Mouse (Mus musculus) naive thymus-derived CD4-positive, alpha-beta T cell, adult 2 months (primary cell): ENCODE data around the gene St6galnac3.

Experiments used
- DNase-seq: peaks from one replicate; pipeline ENCODE4 v3.0.0-alpha.2; 2011; ENCODE audit warnings: low read depth

St6galnac3 gene

DNA sequence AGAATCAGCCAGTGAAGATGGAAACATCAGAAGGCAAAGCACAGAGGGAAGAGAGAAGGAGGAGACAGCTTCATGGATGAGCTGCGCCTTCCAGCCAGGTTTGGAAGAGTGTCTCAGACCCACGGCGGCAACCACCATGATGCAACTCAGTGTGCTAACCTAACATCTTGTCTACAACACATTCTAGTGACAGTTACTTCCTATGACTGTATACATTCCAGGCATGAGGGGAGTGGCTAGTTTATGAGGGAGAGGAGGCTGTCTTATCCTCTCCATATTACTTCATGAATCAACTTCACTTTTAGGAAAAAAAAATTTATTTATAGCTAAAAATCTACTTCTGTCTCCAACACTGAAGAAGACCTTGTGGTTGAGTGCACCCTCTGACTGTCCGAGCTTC lies 264.8 kb downstream of the St6galnac3 start:
- no peak for DNase-seq

DNA sequence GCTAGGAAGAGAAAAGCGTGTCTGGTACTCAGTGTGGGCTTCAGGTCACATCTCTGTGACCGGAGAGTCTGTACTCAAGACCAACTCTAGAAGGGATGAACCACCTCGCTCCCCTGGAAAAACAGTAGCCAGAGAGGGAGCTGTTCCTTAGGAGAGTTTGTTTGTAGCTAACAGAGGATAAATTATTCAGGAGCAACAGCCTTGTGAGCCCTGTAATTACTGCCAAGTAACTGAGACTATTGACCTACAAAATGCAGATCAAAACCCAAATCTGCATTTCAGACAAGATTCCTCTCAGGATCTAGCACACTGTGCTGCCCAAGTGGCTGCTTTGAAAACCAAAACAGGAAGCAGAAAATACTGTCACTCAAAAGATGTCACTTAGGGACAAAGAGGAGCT lies 266.4 kb downstream of the St6galnac3 start:
- no peak for DNase-seq

DNA sequence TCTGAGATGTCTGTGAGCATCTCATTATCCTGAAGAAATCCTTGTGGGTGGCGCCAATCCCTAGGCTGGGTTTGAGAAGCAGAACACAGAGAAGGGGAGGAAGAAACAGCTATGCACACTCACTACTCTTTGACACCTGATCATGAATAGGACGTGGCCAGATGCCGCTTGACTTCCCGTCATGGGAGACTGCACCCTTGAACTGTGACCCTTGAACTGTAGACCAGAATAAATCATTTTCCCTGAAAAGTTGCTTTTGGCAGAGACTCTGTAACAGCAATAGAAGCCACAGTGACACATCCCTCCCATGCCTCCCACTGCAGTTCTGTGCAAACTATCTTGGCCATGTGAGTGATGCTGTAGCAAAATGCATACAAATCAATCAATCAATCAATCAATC lies 267.3 kb downstream of the St6galnac3 start:
- no peak for DNase-seq

DNA sequence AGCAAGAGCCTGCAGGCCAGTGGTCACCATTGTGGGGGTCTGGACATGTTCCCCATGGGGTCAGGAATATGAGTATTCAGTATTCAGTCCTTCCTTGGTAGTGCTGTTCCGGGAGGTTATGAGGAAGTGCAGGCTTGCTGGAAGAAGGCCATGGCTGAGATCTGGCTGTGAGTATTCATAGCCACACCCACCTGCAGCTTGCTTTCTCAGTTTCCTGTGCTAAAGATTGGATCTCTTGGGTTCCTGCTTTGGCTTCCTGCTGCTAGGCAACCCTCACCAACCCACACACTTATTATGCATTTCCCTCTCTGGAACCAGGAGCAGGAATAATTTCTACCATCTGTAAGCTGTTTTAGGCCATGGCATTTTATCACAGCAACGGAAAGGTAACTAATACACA lies 267.8 kb downstream of the St6galnac3 start:
- DNase-seq, result no peak

DNA sequence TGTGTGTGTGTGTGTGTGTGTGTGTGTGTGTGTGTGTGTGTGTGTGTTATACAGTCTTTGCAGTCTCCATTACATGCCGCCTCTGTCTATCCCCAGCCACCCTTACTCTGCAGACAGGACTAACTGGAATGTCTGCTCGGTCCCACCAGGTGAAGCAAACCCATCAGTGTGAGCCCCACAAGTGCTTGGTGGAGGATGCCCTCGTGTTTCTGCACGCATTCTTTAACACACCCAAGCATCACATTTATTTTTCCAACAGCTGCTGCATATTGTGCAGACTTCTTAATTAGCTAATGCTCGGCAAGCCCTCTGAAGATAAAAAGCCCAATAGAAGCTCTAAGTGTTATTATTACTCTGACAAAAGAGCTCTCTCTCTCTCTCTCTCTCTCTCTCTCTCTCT lies 268.7 kb downstream of the St6galnac3 start:
- no peak for DNase-seq

DNA sequence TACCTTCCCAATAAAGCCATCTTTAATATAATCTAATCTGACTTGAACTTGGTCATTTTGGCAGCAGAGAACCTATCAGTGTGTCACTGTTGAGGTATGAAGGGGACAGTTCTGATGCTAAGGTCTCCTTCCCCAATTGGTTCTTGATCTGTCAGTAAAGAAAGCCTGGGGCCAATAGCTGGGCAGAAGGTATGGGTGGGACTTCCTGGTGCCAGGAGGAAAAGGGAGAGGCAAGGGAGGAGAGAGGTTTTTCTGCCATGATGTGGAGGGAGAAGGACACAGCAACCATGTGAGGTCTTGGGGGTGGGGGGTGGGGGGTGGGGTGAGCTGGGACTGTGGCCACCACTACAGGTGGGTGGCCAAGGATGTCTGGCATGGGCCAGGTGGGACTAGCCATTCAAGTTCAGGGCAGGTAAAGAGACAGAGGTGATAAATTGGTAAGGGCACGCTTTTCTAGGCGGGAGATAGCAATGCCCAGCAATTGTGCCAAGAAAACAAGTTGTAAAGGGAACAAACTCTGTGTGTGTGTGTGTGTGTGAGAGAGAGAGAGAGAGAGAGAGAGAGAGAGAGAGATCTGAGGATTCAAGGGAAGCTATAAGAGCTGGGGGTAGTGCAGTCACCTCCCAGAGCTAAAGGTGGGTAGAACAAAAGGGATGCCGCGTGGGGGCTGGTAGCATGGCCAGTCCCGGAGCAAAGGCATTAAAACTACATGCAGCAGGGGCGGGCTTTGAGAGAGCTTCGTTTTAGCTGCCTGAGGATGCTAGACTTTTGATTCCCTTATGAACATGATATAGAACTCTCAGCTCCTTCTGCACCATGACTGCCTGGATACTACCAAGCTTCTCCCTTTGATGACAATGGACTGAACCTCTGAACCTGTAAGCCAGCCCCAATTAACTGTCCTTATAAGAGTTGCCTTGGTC lies 271.6 kb downstream of the St6galnac3 start:
- no peak for DNase-seq

DNA sequence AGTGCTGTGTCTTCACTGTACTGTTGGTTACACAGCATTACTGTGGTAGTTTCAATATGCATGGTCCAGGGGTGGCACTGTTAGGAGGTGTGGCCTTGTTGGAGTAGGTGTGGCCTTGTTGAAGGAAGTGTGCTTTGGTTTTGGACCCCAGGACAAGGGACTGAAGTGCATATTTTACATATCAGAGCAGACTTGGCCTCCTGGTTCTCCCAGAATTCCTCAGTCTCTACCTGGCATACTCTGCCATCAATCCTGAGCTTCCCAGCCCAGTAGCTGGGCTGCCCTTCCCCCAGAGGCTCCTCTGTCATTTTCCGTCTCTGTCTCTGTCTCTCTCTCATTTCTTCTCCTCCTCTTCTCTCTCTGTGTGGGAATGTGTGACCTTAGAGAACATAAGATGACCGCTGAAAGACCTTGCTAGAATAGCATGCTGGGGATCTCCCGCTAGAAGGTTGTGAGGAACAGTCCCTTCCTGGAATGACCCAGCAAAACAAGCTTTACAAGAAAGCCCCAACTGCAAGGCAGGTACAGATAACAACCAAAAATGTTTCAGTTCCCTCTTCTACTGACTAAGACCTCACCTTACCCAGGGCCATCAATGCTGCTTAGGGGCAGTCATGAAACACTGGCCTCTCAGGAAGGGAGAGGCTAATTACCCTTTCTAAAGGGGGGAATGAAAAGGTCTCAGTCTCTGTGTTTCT lies 272.5 kb downstream of the St6galnac3 start:
- DNase-seq, result no peak

DNA sequence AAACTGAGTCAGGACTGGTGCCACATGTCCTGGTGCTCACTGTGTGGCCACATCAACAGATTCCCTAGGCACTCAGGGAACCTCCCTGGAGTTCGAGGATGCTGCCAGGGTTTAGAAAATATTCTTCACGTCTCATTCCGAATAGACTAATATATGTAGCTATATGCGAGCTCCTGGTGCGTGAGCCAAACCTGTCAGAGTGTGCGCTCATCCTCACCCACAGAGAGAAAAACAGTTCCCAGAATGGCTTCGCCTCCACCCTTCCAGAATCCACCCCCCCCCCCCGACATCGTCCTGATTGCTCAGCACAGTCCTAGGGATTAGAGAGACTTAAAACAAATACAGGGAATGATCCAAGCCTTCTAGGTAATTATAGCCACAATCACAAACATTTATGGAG lies 283.6 kb downstream of the St6galnac3 start:
- DNase-seq, result no peak

DNA sequence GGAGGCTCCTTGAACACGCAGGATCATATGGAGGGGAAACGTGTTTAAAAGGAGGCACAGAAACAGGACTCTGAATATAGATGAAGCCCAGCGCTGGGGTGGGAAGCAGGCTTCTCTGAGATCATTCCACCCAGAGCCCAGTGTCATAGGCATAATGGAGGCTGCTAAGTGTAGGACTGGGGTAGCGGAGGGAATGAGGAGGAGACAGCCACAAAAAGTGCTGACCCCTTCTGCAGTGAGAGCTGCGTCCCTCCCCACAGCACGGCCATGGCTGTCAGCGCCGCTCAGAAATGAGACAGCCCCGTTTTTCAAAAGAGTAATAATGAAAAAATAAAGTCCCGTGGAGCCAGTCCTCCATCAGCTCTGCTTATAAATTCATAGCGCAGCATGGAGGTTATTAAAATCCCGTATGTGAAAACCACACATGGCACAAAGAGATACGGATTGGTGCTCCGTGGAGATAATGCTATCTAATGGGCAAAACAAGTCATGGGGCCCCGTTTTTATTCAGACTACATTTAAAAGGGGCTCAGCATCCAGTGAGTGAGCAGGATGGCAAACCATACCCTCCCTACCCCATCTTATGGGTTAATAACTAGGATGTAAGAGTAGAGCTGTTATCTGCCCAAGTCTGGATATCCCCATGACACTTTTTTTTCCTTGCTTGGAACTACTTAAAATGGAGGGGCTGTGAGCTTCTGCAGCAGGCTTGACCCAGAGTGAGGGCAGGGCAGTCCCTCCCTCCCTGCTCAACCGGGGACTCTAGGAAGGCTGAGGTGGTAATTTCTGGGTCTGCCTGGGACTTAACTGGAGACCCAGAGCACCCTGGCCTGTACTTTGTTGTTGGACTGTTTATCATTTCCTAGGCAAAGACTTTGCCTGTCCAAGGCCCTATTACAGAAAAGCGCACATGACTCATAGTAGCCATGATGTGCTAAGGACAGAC lies 288.6 kb downstream of the St6galnac3 start:
- DNase-seq, result no peak

DNA sequence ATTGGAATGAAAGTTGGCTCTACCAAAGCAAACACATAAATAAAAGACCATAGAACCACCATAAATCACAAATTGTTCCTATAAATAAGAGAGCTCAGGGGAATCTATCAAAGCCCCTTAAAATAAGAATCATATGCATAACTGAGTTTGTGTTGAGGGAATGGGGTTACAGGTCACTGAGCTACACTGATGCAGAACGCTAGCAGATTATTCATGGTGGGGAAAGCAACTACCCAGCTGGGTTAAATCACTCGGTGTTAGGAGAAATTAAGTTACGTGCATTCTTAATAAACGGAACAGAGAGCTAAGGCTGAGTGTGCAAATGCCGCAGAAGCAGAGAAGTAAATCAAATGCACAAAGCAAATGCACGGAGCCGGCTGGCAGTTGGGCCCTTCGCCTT lies 292.0 kb downstream of the St6galnac3 start:
- no peak for DNase-seq

DNA sequence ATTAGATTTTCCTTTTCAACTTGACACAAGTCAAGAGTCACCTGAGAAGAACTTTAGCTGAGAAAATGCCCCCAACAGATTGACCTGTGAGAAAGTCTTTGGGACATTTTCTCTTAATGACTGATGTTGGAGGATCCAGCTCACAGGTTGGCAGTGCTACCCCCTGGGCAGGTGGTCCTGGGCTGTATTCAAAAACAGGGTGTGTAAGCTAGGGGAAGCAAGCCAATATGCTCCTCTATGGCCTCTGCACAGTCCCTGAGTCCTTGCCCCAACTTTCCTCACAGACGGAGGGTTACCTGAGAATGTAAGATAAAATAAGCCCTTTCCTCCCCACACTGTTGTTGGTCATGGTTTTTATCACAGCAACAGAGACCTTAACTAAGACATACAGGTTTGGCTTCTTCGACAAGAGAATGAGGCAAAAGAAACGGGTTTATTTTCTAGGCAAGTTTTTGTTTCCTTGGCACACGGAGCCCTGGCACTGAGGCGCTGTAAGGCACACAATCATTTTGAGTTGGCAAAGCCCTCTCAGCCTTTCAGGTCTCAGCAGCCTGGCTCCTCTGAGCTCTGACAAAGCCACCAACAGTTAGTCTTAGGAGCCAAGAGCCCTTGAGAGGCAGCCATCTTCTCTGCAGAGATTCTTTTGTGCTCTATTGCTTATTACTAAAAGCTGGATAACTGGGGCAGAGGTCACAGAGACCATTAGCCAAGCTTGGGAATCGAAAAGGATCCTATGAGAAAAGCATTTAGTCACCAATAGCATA lies 292.7 kb downstream of the St6galnac3 start:
- DNase-seq, result no peak

DNA sequence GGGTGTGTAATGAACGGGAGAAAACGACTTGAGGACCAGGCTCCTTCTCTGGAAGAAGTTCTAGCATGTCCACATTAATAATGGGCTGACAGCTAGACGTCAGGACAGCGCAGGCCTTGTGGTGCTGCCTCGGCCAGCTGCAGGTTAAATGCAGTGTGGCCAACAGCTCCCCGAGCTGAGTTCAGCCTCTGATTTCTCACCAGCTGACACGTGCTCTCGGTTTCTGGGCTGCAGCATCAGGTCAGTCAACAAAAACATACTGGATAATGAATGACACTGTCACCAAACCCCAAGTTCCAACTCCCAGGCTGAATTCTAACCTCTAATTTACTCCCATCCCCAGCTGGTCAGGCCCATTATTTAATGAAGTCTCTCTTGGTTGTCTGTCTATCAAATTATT lies 295.1 kb downstream of the St6galnac3 start:
- no peak for DNase-seq

DNA sequence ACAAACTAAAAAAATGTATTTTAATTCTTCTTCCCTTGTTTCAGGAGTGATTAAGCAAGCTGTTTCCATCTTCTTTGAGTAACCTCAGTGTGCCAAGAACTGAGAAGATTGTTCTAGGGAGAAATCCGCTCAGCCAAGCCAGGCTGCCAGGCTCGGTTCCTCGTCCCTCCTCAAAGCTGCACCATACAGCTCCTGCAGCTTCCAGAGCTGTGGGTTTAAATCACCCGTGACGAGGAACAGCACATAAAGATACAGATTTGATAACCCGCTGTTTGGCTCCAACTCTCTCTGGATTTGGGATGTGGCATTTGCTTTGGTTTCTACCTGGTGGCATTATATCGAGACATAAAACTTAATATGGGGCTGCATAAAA lies 303.1 kb downstream of the St6galnac3 start:
- DNase-seq, result no peak

DNA sequence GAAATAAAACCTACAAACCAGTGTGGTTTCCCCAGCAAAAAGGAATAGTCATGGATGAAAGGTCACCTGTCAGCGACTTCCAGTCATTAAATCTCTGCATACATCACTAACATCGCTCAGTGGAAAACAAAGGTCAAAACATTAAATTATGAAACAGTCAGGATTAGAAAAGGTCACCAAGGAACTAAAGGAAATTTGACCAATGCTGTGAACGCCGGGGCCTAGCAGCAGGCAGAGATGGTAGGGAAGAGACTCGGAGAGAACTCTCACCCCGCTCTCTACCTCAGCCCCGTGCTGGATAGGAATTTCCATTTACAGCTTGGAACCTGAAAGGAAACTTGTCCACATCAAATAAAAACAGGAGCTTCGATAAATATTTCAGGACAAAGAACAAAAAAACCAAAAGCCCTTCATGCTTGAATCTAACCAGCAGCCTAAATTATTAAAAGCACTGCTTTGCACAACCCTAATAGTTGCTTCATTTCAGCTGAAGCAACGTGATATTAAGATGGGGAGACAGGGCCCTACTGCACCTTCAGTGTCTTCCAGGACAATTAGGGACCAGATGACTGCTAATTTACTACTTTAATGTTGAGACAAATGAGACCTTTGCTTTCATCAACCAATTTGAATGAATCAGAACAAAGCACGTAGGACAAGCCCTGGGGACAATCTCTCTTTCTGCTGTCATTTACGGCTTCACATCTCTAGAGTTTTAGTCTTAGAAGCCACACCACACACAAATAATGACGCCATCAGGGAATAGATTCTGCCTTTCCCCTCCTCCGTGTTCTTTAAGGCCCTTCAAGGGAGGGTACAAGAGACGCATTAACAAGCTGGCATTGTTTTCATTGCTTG lies 303.7 kb downstream of the St6galnac3 start:
- no peak for DNase-seq

DNA sequence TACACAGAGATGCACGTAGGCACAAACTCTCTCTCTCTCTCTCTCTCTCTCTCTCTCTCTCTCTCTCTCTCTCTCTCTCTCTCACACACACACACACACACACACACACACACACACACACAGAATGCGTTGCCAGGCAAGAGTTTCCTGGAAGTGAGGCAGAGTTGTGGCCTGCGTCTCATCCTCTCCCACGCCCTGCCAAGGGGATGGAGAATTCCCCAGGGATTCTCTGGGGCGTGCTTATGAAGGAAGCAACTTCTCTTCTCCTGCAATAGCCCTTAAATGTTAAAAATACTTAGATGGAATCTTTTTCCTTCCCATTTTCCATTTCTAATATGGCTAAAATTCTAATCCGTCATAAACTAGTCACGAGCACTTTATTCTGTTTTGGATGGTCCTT lies 305.6 kb downstream of the St6galnac3 start:
- no peak for DNase-seq

DNA sequence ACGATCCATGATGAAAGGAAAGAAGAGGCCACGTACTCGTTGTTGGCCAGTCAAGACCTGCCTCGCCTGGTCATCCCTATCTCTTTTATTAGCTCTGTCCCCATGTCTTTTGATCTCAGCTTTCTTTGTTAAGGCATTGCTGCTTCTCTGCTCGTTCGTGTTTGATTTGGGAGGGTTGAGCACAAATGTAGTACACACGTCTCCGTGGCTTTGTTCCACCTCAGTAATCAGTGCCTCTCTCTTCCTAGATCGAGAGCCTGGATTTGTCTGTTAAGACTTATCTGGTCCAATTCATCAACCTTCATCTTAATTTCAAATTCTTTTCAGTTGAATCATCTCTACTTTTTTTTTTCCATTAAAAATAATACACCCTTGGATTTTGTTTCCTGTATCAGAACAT lies 308.0 kb downstream of the St6galnac3 start:
- DNase-seq, result no peak

DNA sequence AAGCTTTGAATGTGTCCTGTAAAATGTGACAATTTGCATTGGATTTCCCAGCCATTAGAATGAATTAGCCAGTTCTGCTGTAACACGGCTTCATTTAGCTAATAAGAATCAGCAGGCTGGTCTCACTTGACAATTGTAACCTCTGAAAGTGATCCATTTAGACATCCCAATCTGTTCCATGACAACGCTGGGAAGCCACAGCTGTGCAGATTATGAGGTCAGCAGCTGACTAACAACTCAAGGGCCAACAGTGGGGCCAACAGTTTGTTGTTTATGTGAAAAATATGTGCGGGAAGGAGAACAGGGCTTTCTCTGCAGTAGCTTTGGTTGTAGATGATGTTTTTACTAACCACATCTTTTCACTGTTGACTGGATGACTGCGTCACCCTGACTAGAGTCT lies 308.6 kb downstream of the St6galnac3 start:
- DNase-seq, result no peak

DNA sequence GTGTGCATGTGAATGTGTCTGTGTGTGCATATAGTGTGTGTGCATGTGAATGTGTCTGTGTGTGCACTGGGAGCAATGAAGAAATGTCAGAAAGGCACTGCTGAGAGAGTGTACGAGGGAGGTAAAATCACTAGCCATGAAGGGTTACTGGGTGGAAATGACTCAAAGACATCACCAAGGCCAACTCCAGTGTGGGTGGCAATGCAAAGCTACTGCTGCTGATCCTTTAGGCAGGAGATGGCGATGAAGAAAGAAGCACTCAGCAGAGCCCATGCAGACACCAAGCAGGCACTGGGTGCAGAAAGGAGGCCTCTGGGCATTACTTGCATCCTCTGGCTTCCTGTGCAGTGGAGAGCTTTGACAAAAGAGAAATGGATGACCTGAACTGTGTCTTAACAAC lies 310.8 kb downstream of the St6galnac3 start:
- no peak for DNase-seq

DNA sequence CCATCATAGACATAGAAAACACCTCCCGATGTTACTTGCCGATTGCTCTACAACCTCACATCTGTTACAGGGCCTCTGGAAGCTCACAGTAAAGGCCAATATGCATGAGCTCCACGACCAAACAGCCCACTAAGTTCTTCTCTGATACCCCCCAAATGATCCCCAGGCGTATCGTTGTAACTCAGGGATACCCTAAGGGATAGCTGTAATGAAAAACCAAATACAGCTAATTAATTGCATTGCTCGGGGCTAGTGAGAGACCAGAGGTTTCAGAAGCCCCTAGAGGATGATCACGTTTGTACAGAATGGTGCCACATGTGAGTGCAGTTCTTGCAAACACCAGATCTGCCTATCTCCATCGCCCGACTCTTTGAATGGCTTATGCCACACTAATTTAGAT lies 315.7 kb downstream of the St6galnac3 start:
- DNase-seq, result no peak

DNA sequence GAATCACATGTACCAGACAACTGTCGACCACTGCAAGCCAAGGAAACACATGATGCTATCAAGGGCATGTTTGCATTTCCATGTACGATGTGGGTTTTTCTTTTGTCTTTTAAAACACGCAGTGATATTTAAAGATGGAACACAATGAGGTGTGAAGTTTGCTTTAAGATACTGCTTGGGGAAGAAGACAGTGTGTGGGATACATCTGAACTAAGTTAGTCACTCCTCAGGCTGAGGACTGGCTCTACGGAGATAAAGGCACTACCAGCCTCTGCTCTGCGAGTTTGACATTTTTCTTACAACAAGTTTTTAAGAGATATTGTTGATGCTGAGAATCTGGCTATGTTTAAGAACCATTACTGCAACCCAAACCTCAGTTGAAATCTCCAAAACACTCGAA lies 316.6 kb downstream of the St6galnac3 start:
- no peak for DNase-seq

DNA sequence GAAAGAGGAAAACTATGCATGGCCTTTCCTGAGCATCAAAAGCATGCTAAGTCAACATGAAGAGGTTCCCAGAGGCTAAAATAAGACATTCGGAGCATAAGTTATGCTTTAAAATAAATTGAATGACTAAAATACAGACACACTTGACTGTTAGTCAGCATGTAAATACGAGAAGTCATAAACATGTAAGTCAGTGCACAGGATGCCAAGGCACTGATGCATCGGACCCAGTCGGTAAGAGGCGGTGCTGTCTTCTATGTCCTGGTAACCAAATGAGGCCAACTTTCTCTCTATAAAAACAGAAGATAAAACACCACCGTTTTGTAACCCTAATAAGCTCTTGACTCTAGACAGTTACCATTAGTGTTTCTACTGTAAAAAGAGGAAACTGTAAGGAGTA lies 317.3 kb downstream of the St6galnac3 start:
- DNase-seq, result no peak
